ENCODE assay signal across 37 mouse cellular contexts in the genomic region with DNA sequence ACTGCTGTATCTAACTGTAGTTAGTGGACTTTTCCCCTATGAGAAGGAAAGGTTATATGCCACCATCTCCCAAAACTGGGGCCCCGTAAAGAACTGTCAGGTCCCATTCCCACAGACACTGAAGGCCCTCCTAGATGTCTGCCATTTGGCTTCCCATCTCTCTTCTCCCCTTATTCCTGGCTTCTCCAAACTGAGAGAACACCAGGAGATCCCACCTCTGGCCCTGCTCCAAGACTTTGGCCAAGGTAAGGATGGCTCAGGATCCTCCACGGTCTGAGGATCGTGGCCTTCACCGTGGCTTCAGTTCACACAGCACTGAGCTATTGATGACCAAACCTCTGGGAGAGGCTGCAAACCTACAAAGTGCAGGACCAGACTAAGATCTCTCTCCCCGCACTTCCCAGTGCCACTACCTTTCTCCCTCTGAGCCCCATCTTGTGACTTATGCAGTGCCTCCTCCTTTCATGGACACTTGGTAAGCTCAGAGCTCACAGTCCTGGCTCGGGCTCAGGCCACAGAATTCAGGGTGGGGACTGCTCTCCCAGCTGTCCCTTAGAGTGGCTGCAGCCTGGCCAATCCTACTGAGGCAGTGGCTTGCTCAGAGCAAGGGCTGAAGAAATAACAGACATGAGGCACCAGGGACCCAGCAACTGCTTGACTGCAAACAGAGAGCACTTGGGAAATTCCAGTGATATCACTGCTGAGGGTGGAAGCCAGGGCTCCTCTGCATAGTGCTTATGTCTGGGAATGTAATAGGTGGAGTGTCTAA. TPM values are rescaled to one million over a fixed set of nuclear protein-coding genes. Genes with fewer than 3 reads are reported as not detected.
DNase-seq lines count a peak whose midpoint lies in the region.
"Had no signal": no experiment of that assay in that cellular context is flagged by ENCODE, and none has a peak within 500 bp of the region (broad histone marks: within the 10 kb centered on the region; RNA-seq: fewer than 3 reads in every experiment).

No protein-coding gene starts in this region.

- H3K27ac ChIP-seq in heart, embryonic 10.5 days: peak overlapping the region; percentile 42; the same call in 1 of the 2 replicates
- H3K27ac ChIP-seq: embryonic facial prominence, embryonic 15.5 days; forebrain, embryonic 12.5 days; hindbrain, embryonic 12.5 days; hindbrain, postnatal 0 days; intestine, embryonic 15.5 days; kidney, postnatal 0 days; limb, embryonic 15.5 days; liver, embryonic 13.5 days; lung, embryonic 15.5 days; neural tube, embryonic 12.5 days had no signal

- intact Hi-C loops in heart, postnatal 10 days (cut with DNase I): no loop called here
- intact Hi-C loops in heart, postnatal 25 days (cut with DNase I): no loop called here

- H3K4me3 ChIP-seq in heart, embryonic 10.5 days: no peak overlapping the region
- H3K4me3 ChIP-seq: embryonic facial prominence, embryonic 15.5 days; forebrain, embryonic 12.5 days; hindbrain, embryonic 12.5 days; intestine, embryonic 15.5 days; limb, embryonic 15.5 days; liver, embryonic 13.5 days; lung, embryonic 15.5 days; neural tube, embryonic 12.5 days had no signal

- WGBS in heart, embryonic 10.5 days: 79% methylated on average over 6 of the region's 6 CpGs

- no peaks in the 10 kb centered on the region for H3K9me3 ChIP-seq in heart, embryonic 10.5 days
- H3K9me3 ChIP-seq: embryonic facial prominence, embryonic 15.5 days; forebrain, embryonic 12.5 days; hindbrain, embryonic 12.5 days; intestine, embryonic 15.5 days; limb, embryonic 15.5 days; liver, embryonic 13.5 days; lung, embryonic 15.5 days; neural tube, embryonic 12.5 days had no signal

- DNase-seq in heart, embryonic 10.5 days (ENCODE audit: low spot score): peak; percentile 79
- no peak for DNase-seq in heart, adult 8-10 months (ENCODE audit: low spot score)
- peak; percentile 8 to 14 for DNase-seq in heart, postnatal 10 days
- no peak for DNase-seq in heart, postnatal 25 days (ENCODE audit: low spot score)
- DNase-seq in urinary bladder, adult 2 months (ENCODE audit: low spot score): peak; percentile 8
- no peak for DNase-seq in urinary bladder, postnatal 36 days (ENCODE audit: low spot score in 2 of 2)
- no peak for DNase-seq in kidney, postnatal 36 days
- DNase-seq: adrenal gland, postnatal 14 days; cerebellum, adult 11 months; cerebellum, postnatal 10 days; forebrain, postnatal 0 days; kidney, adult 8-10 months; layer of hippocampus, postnatal 36 days; left cerebral cortex, postnatal 4 days; liver, embryonic 13.5 days; right cerebral cortex, adult 18-20 months; spleen, adult 18-20 months; thymus, postnatal 25 days had no signal

- H3K4me1 ChIP-seq in heart, embryonic 10.5 days: peaks cover 27% of the 10 kb centered on the region
- H3K4me1 ChIP-seq: embryonic facial prominence, embryonic 15.5 days; forebrain, embryonic 12.5 days; hindbrain, embryonic 12.5 days; intestine, embryonic 15.5 days; limb, embryonic 15.5 days; liver, embryonic 13.5 days; lung, embryonic 15.5 days; neural tube, embryonic 12.5 days had no signal

- H3K36me3 ChIP-seq in heart, embryonic 10.5 days: no peaks in the 10 kb centered on the region
- H3K36me3 ChIP-seq: embryonic facial prominence, embryonic 15.5 days; forebrain, embryonic 12.5 days; hindbrain, embryonic 12.5 days; intestine, embryonic 15.5 days; limb, embryonic 15.5 days; liver, embryonic 13.5 days; lung, embryonic 15.5 days; neural tube, embryonic 12.5 days had no signal

- H3K27me3 ChIP-seq in heart, embryonic 10.5 days (ENCODE audit: insufficient read depth, poor library complexity, severe bottlenecking): peaks cover 21% of the 10 kb centered on the region
- H3K27me3 ChIP-seq: embryonic facial prominence, embryonic 15.5 days; forebrain, embryonic 12.5 days; hindbrain, embryonic 12.5 days; intestine, embryonic 15.5 days; limb, embryonic 15.5 days; liver, embryonic 13.5 days; lung, embryonic 15.5 days; neural tube, embryonic 12.5 days had no signal

RNA-seq across cellular contexts. Expression of a gene that starts 15.1 kb away (rescaled TPM):
- 0.03 and 0.12 TPM in 2 replicates for polyA plus RNA-seq in heart, embryonic 10.5 days (2016; fragmentation: Nextera tagmentation; extraction: Ambion mirVana)
- total RNA-seq in heart, adult 8-10 months (2022): not detected
- under 1 TPM in 1 of 2 experiments, not detected in 1; 0.07 TPM for total RNA-seq in heart, postnatal 10 days (2021)
- not detected for total RNA-seq in heart, postnatal 25 days (2021)
- 0.44 and 0.46 TPM in 2 replicates for polyA plus RNA-seq in urinary bladder, adult 2 months (2012; rRNA removed)
- total RNA-seq: adrenal gland, postnatal 14 days; common myeloid progenitor, adult 5-6 weeks; megakaryocyte, adult 5-6 weeks had no signal
- polyA plus RNA-seq: CD4-positive, CD25-positive, alpha-beta regulatory T cell, adult 4 months; heart, embryonic 14.5 days; kidney, postnatal 0 days; large intestine, adult 2 months; liver, embryonic 13.5 days; lung, embryonic 15.5 days; midbrain, embryonic 11.5 days had no signal

RNA-seq across cellular contexts. Expression of a gene that starts 21.3 kb away (rescaled TPM):
- polyA plus RNA-seq in heart, embryonic 10.5 days (2016; fragmentation: Nextera tagmentation; extraction: Ambion mirVana): not detected in 2 replicates
- total RNA-seq in heart, adult 8-10 months (2022): not detected
- not detected for total RNA-seq in heart, postnatal 10 days (2021)
- total RNA-seq in heart, postnatal 25 days (2021): not detected
- polyA plus RNA-seq in urinary bladder, adult 2 months (2012; rRNA removed): 0.32 and 0.38 TPM in 2 replicates
- total RNA-seq: adrenal gland, postnatal 14 days; common myeloid progenitor, adult 5-6 weeks; forebrain, postnatal 0 days; gastrocnemius, adult 8-10 months; gastrocnemius, postnatal 4 days; hindbrain, postnatal 0 days; layer of hippocampus, postnatal 36 days; left cerebral cortex, postnatal 4 days; megakaryocyte, adult 5-6 weeks had no signal
- polyA plus RNA-seq: CD4-positive, CD25-positive, alpha-beta regulatory T cell, adult 4 months; embryonic facial prominence, embryonic 15.5 days; forebrain, embryonic 12.5 days; forebrain, postnatal 0 days; heart, embryonic 14.5 days; hindbrain, embryonic 12.5 days; hindbrain, postnatal 0 days; intestine, embryonic 15.5 days; kidney, postnatal 0 days; large intestine, adult 2 months; limb, embryonic 15.5 days; liver, embryonic 13.5 days; lung, embryonic 15.5 days; midbrain, embryonic 11.5 days; midbrain, embryonic 16.5 days; neural tube, embryonic 12.5 days; stomach, embryonic 16.5 days had no signal

RNA-seq across cellular contexts. Expression of a gene that starts 22.9 kb away (rescaled TPM):
- not detected in 2 replicates for polyA plus RNA-seq in heart, embryonic 10.5 days (2016; fragmentation: Nextera tagmentation; extraction: Ambion mirVana)
- total RNA-seq in heart, adult 8-10 months (2022): not detected
- total RNA-seq in heart, postnatal 10 days (2021): not detected
- not detected for total RNA-seq in heart, postnatal 25 days (2021)
- polyA plus RNA-seq in urinary bladder, adult 2 months (2012; rRNA removed): 0.03 and 0.12 TPM in 2 replicates
- total RNA-seq: adrenal gland, postnatal 14 days; common myeloid progenitor, adult 5-6 weeks; forebrain, postnatal 0 days; gastrocnemius, adult 8-10 months; hindbrain, postnatal 0 days; layer of hippocampus, postnatal 36 days; left cerebral cortex, postnatal 4 days; megakaryocyte, adult 5-6 weeks had no signal
- polyA plus RNA-seq: CD4-positive, CD25-positive, alpha-beta regulatory T cell, adult 4 months; embryonic facial prominence, embryonic 15.5 days; forebrain, embryonic 12.5 days; forebrain, postnatal 0 days; heart, embryonic 14.5 days; hindbrain, embryonic 12.5 days; hindbrain, postnatal 0 days; intestine, embryonic 15.5 days; kidney, postnatal 0 days; large intestine, adult 2 months; limb, embryonic 15.5 days; liver, embryonic 13.5 days; lung, embryonic 15.5 days; midbrain, embryonic 11.5 days; midbrain, embryonic 16.5 days; neural tube, embryonic 12.5 days; stomach, embryonic 16.5 days had no signal

RNA-seq across cellular contexts. Expression of a gene that starts 39.9 kb away (rescaled TPM):
- polyA plus RNA-seq in heart, embryonic 10.5 days (2016; fragmentation: Nextera tagmentation; extraction: Ambion mirVana): 0.05 and 0.36 TPM in 2 replicates
- not detected for total RNA-seq in heart, adult 8-10 months (2022)
- total RNA-seq in heart, postnatal 10 days (2021): not detected
- total RNA-seq in heart, postnatal 25 days (2021): not detected
- polyA plus RNA-seq in urinary bladder, adult 2 months (2012; rRNA removed): not detected in 2 replicates
- total RNA-seq: adrenal gland, postnatal 14 days; common myeloid progenitor, adult 5-6 weeks; gastrocnemius, adult 8-10 months; gastrocnemius, postnatal 4 days; megakaryocyte, adult 5-6 weeks had no signal
- polyA plus RNA-seq: CD4-positive, CD25-positive, alpha-beta regulatory T cell, adult 4 months; embryonic facial prominence, embryonic 15.5 days; forebrain, embryonic 12.5 days; heart, embryonic 14.5 days; hindbrain, embryonic 12.5 days; intestine, embryonic 15.5 days; kidney, postnatal 0 days; large intestine, adult 2 months; limb, embryonic 15.5 days; midbrain, embryonic 11.5 days; neural tube, embryonic 12.5 days; stomach, embryonic 16.5 days had no signal

RNA-seq across cellular contexts. Expression of a gene that starts 52.9 kb away (rescaled TPM):
- 0.69 and 4.3 TPM in 2 replicates for polyA plus RNA-seq in heart, embryonic 10.5 days (2016; fragmentation: Nextera tagmentation; extraction: Ambion mirVana)
- under 1 TPM; 0.11 to 0.24 (median 0.20) TPM for total RNA-seq in heart, adult 8-10 months (2022)
- under 1 TPM; 0.10 to 0.17 TPM for total RNA-seq in heart, postnatal 10 days (2021)
- under 1 TPM; 0.26 to 0.36 TPM for total RNA-seq in heart, postnatal 25 days (2021)
- polyA plus RNA-seq in urinary bladder, adult 2 months (2012; rRNA removed): not detected in 2 replicates
- total RNA-seq: common myeloid progenitor, adult 5-6 weeks; gastrocnemius, adult 8-10 months; gastrocnemius, postnatal 4 days; layer of hippocampus, postnatal 36 days; left cerebral cortex, postnatal 4 days; megakaryocyte, adult 5-6 weeks had no signal
- polyA plus RNA-seq: CD4-positive, CD25-positive, alpha-beta regulatory T cell, adult 4 months; embryonic facial prominence, embryonic 15.5 days; forebrain, embryonic 12.5 days; heart, embryonic 14.5 days; kidney, postnatal 0 days; large intestine, adult 2 months; limb, embryonic 15.5 days; lung, embryonic 15.5 days; midbrain, embryonic 11.5 days; midbrain, embryonic 16.5 days; neural tube, embryonic 12.5 days had no signal

Comparison
In these comparisons a context has a peak if more than half of its experiments do, and no peak if none do; other contexts are left out.
1. DNase-seq: peak in heart, embryonic 10.5 days (single experiment), heart, postnatal 10 days (2 of 2) and urinary bladder, adult 2 months (single experiment); none in heart, adult 8-10 months (single experiment), heart, postnatal 25 days (single experiment), urinary bladder, postnatal 36 days (0 of 2) and kidney, postnatal 36 days (0 of 2).